Mouse (Mus musculus): ENCODE data around the gene Scp2d1. TPM values are rescaled to one million over a fixed set of nuclear protein-coding genes. Genes with fewer than 3 reads are reported as not detected.
"Not testable (repeated sequence)": the region's sequence is repeated elsewhere in the genome, so short reads cannot be mapped to it uniquely, and the experiment has no call there.

Gene Scp2d1
- total RNA-seq (2021): not detected

GRCm38 (mm10) chr2:144823356-144823755 lies at the start of gene Scp2d1:
TSS of gene Scp2d1 (plus strand) at chr2:144823656.
- not testable (repeated sequence) for DNase-seq

GRCm38 (mm10) chr2:144774636-144775160 lies 48.8 kb upstream of the Scp2d1 start:
- DNase-seq: no peak

DNA sequence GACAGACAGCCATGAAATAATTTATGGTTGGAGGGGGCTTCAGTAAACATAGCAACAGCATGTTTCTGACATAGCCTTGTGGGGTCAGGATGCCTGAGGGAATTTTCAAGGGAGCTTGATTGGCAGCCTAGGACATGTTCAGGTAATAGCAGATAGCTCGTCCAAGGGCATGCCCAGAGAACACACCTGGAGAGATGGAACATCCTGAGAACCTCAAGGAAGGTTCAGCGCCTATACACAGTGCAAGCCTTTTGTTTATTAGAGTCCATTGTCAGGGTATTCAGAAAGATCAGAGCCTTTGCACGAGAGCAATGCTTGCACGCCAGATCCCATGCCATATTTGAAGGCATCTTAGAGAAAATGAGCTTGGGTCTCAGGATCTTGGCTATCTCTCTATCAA lies 47.8 kb upstream of the Scp2d1 start:
- DNase-seq: no peak

- no peak for DNase-seq
Measured at GRCm38 (mm10) chr2:144779263-144779662, 44.2 kb upstream of the Scp2d1 start.

- no peak for DNase-seq
Measured at GRCm38 (mm10) chr2:144780731-144781130, 42.7 kb upstream of the Scp2d1 start.

- no peak for DNase-seq
Measured at GRCm38 (mm10) chr2:144781871-144782270, 41.6 kb upstream of the Scp2d1 start.

DNA sequence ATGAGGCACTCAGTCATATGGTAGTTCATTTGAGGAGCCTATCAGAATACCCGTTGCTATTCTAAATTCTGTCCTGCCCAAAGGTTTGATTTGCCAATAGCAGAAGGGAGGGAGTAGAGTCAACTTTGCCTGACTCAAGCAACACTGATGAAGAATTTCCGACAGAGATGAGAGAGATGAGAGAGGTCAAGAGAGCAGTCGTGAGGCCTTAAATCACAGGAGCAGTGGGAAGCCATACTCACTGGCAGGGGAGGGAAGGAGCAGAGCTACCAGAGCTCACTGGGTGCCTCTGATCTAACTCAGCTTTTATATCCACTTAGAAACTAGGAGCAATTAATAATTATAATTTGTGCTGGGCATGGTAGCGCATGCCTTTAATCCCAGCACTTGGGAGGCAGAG lies 41.0 kb upstream of the Scp2d1 start:
- no peak for DNase-seq

DNA sequence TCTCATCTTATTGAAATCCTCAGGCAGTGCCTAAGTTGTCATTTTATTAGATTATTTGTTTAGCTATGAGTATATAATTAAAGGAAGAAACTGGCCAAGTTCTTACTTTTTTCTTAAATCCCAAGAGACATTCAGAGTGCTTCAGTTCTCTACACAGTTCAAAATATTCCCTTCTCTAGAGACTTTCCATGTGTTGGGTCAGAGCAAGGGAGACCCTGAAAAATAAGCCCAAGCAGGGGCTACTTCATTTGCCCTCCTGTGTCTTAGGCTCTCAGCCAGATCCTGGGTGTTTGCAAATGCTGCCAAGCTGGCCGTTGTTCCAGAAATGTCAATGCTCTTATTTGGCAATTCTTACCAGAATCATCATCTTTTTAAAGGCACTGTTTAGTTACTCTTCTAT lies 40.3 kb upstream of the Scp2d1 start:
- DNase-seq: no peak

DNA sequence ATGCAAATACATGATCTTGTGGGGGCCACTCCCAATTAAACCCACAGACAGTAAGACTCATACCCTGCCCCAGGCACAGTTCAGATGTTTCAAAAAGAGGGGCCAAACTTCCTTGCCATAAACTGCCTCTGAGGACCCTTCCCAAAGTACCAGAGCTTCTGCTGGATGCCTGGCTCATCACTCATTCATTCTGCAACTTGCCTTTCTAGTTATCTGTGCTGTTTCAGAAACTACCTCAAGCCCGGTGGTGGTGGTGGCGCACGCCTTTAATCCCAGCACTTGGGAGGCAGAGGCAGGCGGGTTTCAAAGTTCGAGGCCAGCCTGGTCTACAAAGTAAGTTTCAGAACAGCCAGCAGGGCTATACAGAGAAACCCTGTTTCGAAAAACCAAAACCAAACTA lies 39.6 kb upstream of the Scp2d1 start:
- no peak for DNase-seq

- peak; percentile 63 to 69 for DNase-seq
Measured at GRCm38 (mm10) chr2:144791671-144792294, 31.7 kb upstream of the Scp2d1 start.

- no peak for DNase-seq
Measured at GRCm38 (mm10) chr2:144797515-144797914, 25.9 kb upstream of the Scp2d1 start.

DNA sequence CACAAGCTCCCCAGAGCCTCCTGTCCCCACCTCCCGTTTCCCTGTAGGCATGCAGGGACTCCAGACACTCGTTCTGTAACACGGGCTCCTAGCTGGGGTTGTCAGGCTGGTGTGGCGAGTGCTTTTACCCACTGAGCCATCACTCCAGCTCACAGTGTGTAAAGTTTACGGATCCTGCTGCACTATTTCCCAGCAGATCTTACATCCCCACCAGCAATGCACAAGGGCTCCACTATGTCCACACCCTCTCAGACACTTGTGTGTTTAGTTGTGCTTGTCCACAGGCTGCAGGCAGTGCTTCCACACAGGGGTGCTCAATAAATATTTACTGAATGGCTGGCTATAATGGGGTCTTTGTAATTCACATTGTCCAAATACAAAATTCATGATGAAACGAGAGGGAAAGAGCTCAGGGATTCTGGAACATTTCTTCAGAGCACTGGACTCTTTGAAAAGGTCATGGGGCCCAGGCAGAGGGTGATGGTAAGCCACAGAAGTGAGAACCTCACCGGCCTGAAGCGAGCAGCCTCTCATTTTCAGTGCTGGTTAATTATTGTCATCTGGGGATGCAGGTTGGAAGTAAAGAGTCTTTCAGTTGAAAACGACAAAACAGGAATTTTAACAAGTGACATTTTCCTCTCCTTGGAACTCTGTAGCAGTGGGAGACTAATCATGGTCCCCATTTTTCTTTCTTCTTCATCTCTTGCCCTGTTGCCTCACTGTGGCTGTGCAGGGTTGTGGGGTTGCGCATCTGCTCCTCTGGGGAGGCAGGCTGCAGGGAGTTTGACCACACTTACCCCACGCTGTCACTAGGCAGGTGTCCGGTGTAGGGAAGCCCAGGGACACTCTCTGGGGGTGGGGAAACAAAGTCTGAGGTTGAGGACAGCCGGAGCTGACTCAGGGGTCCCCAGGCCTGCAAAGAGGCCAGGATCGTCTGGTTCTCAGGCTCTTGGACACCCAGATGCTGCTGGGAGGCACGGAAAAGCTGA lies 15.4 kb upstream of the Scp2d1 start:
- no peak for DNase-seq

- DNase-seq: no peak
Measured at GRCm38 (mm10) chr2:144828457-144828985, 5.1 kb downstream of the Scp2d1 start.

DNA sequence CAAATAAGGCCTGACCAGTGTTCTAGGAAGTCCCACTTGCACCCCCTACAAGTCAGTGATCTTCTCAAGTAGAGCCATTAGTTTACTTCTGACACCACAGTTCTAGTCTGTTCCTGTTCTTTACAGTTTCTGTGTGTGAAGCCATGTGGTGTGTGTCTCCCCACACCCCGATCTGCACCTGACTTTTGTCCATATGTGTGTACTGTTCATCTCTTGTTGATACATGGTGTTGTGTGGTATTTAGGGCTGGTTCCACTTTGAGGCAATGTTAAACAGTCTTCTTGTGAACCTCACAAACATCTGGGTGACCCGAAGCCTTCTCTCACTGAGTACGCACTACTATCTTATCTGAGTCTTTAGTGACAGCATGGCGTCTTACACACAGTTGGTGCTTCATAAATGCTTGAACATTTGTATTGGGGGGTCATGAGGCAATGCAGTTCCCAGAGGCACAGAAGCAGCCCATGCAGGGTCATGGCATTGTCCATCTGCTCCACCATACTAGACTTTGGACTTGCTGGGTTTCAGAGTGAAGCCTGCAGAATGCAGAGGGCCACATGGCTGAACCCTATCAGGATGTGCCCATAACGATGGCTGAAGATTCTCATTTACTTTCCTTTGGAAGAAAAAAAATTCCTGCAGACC lies 13.3 kb downstream of the Scp2d1 start:
- no peak for DNase-seq

- DNase-seq: no peak
Measured at GRCm38 (mm10) chr2:144837312-144837679, 13.8 kb downstream of the Scp2d1 start.

DNA sequence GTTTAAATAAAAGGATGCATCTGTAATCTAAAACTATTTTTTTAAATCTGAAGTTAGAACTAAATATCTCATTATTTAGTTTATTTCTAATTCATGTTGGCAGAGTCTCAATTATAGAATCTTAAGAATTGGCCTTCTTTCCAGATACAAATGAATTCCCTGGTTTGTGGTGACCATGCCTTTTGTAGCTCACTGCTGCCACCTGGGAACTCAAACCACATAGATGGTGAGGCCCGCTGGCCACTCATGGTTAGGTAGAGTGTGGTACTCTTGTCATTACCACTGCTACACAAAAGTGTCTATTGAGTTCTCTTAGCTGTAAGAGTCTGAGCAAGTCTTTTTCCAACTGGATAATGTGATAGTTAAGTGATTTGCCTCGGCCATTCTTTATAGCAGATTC lies 45.4 kb downstream of the Scp2d1 start:
- DNase-seq: no peak

Other genes starting within 250 kb of the Scp2d1 start
- gene Smim26, start 229.6 kb upstream of the Scp2d1 start, total RNA-seq (2021): 10 to 100 TPM; 57.4 to 63.4 TPM
- gene Dtd1, start 223.8 kb upstream of the Scp2d1 start, total RNA-seq (2021): 10 to 100 TPM; 63.7 to 66.2 TPM